Mouse (Mus musculus) urinary bladder, postnatal 25 days (tissue): Measurements from ENCODE around the gene Aff1.

Experiments used
- DNase-seq: peaks from one replicate; pipeline ENCODE4 v3.0.0; 2022; ENCODE audit warnings: low spot score

Gene Aff1

GRCm38 (mm10) chr5:103772252-103772651 is 80.1 kb downstream of the Aff1 start:
- no peak for DNase-seq

- no peak for DNase-seq
These were observed 81.0 kb downstream of the Aff1 start for GRCm38 (mm10) chr5:103773100-103773552.

DNA sequence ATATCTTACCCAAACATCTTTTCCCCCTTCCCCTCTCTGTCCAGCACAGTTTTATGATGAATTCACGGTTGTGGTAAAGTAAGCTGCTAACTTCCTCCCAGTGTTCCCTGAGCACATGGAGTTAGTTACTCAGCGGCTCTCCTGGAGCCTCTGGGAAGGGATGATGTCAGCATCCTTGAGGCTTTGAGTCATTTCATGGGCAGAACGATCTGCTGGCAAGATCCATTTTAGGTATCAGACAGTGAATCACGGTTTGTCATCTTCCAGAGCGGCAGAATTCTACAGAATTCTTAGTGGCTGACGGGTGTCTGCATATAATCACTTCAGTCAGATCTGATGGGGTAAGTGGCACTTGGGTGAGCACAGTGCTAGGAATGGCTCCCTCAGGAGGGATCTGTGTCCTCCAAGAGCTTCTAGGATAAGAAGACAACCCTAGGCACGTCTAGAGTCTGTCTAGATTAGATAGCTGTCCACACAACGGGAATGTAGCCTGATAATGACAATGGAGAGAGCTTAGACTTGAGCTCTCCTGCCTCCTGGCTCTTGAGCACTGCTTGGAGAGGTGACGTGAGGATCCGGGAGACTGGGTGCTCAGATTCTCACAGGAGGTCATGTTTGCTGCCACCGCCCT is 82.6 kb downstream of the Aff1 start:
- no peak for DNase-seq

GRCm38 (mm10) chr5:103775429-103775828 is 83.3 kb downstream of the Aff1 start:
- DNase-seq = no peak

GRCm38 (mm10) chr5:103776842-103777241 is 84.7 kb downstream of the Aff1 start:
- DNase-seq = no peak

GRCm38 (mm10) chr5:103777446-103777845 is 85.3 kb downstream of the Aff1 start:
- DNase-seq = no peak

DNA sequence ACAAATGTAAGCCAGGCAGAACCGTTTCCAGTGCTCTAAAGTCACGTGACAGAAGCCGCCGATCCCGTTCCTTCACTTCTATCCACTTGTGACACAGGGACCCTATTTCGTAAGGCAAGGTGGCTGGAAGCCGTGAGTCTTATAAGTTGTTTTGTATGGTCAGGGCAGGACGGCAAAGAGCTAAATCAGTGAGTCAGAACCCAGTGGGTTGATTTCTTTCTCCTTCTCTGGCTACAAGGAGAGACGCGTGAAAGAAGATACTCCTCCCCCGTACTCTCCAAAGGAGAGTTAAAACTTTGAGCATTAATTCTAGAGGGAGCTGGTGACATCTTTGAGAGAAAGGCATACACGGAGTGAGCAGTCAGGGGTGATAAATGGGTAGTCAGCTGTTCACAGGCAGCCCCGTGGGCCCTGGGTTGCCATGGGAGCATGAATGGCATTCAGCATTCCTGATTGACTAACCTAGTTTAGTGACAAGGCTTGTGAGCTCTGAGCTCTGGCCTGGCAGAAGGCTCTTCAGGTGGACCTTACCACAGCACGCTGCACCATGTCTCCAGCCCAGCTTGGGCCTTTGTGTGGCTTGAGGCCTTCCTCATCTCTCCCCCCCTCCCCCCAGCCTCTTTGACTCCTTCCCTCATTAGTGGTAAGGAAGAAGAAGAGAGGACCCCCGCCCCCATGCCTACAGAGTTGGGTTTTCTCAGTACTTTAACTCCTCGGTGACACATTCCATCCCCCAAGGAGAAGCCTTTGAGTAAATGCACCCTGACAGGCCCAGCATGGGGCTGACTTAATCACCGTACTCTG is 86.3 kb downstream of the Aff1 start:
- no peak for DNase-seq

DNA sequence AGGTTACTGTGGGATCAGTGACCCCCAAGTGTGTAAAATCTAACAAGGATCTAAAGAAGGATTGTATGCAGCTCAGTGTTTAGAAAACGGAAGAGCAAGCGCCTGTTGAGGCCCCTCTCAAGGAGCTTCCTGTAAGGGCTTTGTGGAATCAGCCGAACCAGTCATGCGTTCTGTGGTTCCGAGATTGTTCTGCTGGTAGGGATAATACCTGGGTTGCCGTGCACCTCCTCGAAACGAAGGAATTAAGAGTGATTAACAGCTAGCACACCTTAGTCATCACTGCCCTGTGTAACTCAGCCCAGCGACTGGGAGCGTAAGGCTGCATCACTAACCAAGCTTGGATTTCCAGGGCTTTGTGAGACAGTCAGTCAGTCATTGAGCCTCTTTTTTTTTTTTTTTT is 87.7 kb downstream of the Aff1 start:
- no peak for DNase-seq

GRCm38 (mm10) chr5:103780266-103780665 is 88.1 kb downstream of the Aff1 start:
- no peak for DNase-seq

DNA sequence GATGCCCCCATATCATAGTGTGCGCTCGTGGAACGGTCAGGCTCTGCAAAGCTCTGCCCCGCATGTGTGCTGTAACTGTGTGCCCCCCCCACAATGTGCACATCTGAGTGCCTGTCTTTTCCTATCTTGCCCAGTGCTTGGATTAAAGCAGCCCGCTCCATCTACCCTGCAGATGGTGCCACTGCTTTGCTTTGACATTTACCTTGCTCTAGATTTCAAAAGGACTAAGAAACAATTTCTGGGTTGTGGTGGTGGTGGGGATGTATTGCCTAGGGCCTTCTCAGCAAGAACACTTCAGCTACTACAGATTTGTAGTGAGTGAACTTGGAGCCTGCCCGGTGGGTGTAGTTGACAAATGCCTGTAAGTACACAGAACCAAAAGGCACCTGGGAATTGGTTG is 88.7 kb downstream of the Aff1 start:
- DNase-seq = no peak

DNA sequence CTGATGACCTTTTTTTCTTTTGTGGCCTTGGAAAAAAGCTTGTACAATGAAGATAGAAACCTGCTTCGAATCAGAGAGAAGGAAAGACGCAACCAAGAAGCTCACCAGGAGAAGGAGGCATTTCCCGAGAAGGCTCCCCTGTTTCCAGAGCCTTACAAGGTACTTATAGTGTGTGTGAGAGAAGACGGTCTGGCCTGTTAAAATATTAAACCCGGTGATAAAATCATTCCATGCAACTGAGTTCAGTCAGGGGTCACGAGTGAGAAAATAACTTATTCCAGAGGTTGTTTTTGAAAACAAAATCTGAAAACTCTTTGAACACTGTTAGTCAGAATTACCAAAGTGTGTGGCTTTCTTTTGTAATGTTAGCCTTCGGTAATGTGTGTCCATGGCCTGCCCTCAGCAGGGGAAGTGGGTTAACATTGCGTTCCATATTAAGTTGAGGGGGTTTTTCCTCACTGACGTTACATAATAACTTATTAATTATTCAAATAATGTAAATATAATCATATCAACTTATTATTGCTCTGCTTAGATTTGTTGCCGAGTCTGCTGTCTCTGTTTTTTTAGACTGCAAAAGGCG is 91.0 kb downstream of the Aff1 start:
- DNase-seq = no peak

GRCm38 (mm10) chr5:103786096-103786495 is 93.9 kb downstream of the Aff1 start:
- no peak for DNase-seq

GRCm38 (mm10) chr5:103788476-103788875 is 96.3 kb downstream of the Aff1 start:
- no peak for DNase-seq

- DNase-seq = no peak
These were observed 96.8 kb downstream of the Aff1 start for GRCm38 (mm10) chr5:103788976-103789375.

DNA sequence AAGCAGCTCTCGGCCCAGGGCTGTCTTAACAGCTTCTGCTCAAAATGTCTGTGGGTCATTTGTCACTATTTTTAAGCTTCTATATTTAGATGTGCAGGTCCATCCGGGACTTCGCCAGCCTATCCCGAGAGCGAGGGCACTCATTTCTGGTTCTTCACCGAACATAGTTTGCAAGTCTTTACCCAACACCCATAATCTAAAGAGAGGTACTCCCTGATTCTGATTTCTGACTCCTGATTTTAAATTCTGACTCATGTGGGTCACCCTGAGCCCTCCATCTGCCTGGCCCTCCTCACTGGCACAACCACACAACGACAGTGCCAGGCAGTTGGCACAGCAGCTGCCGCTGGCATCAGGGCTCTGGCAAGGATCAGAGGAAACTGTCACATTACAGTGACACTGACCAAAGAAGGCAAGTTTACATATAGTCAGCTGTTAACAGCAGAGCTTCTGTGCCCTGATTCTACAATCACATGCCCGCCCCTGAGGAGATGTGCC is 97.5 kb downstream of the Aff1 start:
- DNase-seq = no peak

- DNase-seq = no peak
These were observed 99.6 kb downstream of the Aff1 start for GRCm38 (mm10) chr5:103791741-103792140.

GRCm38 (mm10) chr5:103795121-103795520 is 102.9 kb downstream of the Aff1 start:
- no peak for DNase-seq

DNA sequence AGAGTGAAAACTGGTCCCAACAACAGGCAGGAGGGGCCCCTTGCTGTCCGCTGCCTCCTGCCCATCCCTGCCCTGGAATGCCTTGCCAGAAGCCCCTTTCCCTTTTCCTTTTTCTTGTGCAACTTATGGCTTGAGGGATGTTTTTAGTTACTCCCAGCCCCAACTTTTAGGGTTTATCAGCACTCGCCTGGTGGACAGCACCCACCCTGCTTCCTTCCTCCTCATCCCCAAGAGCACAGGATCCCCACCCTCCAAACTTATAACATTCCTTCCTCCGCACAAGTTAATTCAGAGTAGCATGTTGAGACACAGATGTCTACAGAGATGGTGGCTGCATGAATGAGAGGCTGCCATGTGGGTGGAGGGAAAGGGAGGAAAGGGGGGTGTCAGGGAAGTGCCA is 103.9 kb downstream of the Aff1 start:
- no peak for DNase-seq

GRCm38 (mm10) chr5:103797774-103798173 is 105.6 kb downstream of the Aff1 start:
- no peak for DNase-seq

GRCm38 (mm10) chr5:103799438-103799837 is 107.3 kb downstream of the Aff1 start:
- no peak for DNase-seq

DNA sequence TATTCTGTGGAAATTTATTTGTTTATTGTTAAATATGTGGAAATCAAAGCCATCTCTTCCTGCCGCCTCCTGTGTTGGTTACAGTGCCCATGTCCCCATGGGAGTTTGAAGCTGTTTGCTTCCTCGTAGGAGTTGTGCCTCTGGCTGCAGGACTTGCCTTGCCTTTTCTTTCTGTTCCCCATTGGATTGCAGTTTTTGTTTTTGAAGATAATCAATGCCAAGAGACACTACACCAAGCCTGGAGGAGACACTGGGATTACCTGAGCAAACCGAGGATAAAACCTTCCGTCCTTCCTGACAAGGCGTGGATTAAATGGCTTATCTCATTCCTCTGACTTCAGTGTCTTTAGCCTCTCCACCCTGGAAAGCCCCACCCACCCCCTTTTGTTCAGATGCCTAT is 107.8 kb downstream of the Aff1 start:
- no peak for DNase-seq

DNA sequence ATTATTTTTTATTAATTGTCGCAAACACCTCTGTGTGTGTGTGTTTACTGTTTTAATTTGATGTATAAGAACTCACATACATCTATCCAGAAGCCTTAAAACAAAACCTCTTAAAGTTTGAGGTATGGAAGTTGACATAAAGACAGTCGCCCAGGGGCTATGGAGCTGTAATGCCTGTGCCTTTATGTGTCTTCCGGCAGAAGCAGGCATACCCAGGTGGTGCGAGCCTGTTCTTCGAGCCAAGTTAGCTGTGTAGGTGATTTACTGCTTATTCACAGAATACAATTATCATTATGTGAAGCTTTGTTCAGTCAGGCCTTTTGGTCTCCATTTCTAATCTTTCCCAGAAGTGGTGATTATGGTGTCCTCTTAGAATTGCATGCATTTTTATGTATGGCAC is 111.2 kb downstream of the Aff1 start:
- no peak for DNase-seq

DNA sequence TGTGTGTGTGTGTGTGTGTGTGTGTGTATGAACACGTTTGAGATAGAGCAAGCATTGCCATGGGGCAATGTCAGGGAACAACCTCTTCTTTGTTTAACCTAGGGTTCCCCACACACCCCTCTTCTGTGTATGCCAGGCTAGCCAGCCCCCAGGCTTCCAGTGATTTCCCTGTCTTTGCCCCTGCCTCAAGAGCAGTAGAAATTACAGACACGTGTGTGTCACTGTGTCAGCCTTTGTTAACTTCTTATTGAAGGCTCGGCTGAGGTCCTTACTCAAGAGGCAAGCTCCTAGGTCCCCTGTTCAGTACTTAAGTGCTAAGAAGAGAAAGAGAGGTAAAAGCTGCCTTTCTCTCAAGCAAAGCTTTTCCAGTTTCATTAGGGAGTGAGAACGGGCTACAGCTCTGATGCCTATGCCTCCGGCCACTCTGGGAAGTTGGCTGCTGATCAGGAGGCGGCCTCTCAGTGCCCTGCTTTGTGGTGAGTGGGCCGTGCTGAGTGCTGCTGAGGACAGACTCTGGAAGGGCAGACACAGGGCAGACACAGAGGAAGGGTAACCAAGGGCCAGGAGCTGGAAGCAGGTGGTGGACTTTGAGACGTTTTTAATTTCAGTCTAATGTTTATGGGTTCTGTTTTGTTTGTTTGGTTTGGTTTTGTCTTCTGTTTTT is 111.9 kb downstream of the Aff1 start:
- no peak for DNase-seq
